Mouse (Mus musculus) fibroblast of lung, adult 2 months (primary cell): ENCODE results near the gene Traf4.
A peak's percentile ranks its signal among the peaks of the same experiment; 100 is the strongest.

ENCODE experiments used
- DNase-seq: peaks from one replicate; pipeline ENCODE4 v3.0.0-alpha.2; 2011; ENCODE audit warnings: low read depth

Gene Traf4

DNA sequence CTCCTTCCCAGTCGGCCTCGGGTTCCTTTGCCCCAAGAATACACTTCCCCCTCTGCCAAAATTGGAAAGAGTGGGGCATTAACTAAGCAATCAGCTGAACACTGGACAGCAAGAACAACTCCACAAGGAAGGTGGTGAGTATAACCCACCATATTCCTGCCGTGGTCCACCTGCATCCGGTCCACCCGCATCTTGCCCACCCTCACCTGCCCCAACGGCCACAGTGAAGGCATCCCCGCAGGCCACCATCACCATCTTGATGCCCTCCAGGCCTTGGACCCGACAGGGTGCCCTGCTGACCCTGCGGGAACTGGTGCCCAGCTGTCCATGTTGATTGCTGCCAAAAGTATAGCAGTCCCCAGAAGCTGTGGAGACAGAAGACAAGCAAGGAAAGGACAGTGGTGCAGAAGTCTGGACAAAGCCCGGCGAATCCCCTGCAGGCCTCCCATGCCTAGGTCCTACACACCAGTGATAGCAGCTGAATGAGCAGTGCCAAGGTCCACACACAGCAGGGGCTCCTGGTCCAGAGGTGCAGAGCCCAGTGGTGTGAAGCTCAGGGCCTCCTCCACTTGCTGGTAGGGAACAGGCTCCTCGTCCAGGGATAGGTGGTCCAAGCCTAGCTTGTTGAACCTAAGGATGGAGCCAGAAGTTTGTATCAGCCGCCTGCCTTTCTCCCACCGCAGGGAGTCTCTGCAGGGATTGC, 2.0 kb upstream of the Traf4 start:
- DNase-seq, result no peak

DNA sequence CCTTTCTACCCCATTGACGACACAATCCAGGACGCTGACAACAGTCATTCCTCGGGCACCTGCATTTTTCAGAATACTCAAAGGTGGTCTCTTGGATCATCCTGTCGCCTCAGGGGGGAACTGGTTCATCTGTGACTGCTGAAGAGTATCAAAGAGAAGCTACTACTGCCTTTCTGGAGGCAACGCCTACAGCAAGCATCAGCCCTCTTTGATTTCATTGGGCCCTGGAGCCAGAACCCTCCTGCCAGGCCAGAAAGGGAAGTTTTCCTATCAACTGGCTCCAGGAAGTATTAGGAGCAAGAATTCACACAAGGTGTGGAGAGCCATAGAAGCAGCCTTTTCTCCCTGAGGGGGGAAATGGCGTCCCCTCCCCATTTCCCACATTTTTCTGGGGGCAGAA, 1.3 kb upstream of the Traf4 start:
- DNase-seq, result no peak

DNA sequence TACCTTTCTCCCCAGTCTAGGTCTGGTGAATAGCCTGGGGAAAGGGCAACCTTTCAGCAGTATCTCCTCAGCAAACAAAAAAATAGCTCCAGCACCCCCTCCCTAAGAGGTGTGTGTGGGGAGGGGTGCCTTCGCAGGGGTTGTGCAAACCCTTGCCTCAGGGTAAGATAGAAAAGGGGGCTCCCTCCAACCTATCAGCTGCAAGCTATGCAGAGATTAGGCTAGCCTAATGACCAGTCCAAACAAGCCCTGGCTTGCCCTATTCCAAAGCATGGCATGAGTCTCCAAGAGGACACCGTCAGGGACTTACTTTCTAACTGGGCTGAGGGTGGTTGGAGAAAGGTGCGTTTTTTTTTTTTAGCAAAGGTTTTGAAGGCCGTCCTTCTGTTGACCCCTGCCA, 772 bp upstream of the Traf4 start:
- no peak for DNase-seq

DNA sequence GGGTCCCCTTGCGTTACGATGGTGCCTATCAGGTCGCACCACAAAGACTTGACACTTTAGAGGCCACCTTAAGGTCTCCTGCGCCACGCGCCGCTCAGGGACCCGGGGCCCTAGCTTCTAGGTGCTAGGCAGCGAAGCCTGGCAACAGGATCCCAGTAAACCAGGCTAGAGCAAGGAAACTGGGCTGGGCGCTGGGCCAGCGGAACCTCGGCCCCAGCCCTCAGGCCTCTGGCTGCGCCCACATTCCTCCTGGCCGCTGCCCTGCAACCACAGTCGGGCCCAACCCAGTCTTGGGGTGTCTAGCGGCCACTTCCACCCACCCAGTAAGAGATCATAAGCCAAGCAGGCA, 346 bp upstream of the Traf4 start:
- peak; percentile 78 for DNase-seq

DNA sequence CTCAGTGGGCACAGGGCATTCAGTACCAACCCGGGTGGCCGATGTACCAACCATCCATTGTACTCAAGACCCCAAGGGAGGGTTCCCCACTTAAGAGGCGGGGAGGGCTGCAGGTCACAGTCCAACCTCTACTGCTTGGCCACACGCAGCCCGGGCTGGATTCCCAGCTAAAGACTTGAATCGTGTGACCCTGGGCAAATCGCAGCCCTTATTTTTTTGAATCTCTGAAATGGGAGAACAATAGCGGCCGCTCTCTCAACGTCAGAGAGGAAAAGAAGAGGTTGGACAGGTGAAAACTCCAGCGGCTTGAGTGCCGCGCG, 825 bp downstream of the Traf4 start:
- no peak for DNase-seq

DNA sequence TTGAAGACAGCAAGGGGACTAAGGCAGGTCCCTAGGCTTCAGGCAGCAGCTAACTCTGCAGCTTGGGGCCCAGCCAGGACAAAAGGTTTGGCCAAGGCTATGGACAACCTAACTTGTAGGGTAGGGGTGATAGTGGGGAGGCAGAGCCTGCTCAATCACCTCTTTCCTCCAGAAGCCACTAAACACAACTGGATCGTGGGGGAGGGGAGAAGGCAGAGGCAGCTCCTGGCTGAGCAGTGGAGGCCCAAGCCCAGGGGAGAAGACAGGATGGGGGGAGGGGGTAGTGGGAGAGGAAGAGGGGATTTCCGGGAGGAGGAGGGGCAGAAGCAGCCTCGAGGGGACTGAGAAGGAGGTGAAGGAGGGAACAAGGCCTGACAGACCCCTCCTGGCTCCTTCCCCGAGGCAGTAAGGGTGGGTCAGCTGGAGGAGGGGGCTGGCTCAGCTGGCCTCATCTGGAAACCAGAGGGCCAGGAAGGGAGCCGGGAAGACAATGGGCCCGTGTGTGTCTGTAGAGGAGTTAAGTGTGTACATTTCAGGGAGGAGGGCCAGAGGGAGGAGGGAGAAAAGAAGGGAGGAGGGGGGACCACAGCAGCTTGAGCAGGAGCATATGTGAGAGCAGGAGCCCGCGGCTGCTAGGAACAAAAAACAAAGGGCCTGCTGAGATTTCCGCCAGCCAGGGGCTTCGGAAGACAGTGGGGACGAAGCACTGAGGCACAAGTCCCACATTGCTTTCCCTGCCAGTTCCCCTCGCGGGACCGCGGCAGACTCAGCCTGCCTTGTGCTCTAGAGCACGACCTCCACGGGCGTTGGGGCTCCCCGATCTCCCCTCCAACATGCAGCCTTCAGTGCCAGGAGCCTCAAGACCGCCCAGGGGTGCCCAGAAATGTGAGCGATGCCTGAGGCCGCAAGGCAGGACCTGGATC, 1.4 kb downstream of the Traf4 start:
- DNase-seq, result no peak

DNA sequence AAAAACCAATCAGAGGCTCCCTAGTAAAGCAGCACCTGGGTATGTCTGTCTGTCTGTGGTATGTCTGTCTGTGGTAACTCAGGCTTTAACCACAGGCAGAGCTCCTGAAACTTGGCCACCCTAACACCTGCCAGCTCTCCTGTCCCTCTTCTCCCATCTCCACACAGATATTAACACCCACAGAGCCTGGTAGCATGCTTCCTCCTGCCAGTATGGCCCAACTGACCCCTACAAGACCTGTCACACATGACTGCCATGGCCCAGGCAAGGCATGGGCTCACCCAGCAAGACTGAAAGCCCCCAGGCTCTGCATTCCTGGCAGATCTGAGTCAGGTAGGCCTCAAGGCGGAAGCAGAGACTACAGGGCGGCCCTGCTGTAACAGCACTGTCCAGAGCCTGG, 2.3 kb downstream of the Traf4 start:
- no peak for DNase-seq

DNA sequence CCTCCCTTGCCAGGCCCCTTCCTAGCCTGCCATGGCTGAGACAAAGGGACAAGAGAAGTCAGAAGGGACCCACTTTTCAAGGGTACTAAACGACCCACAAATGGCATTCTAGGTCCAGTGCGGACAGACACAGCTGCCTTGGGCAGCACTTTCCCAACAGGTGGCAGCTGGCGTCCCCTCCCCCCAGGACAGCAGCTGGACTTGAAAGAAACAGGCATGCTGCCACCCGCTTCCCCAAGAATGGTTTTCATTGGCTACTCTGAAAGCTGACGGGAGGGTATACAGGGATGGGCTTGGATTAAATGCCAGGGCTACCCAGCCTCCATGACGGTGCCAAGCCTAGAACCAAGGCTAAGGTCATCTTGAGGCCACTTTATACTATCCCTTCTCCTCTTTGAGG, 2.9 kb downstream of the Traf4 start:
- no peak for DNase-seq

DNA sequence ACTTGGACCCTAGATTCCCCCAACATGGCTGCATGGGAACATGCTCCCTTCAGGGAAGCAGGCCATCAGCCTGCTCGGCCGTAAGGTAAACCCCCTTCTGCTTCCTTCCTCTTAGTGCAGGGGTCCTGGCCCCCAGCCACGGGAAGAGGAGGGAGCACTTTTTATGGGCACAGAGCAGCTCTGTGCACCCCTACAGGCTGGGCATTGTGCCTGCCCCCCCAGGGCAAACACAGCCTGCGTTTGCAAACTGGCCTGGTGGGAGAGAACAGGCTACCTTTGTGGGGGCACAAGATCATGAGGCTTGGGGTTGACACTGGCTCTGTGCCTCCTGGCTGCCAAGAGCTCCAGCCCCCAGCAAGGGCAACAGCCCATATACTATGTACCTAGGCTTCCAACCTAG, 3.4 kb downstream of the Traf4 start:
- no peak for DNase-seq

DNA sequence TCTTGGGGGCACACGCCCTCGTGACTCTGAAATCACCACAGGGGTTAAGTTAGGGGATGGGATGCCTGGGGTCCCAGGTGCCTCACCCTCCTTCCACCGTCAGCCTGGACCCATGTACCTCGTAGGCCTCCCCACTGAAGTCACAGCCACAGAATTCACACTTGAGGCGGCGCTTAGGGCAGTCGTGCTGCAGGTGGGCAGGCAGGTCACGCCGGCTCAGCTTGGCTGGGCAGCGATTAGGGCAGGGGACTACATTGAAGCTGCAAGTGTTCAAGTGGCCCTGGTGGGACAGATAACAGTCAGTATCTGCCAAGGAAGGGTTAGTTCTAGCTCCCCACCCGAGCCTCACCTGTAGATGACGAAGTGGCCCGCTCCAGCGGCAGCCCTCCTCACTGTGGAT, 4.2 kb downstream of the Traf4 start:
- no peak for DNase-seq

DNA sequence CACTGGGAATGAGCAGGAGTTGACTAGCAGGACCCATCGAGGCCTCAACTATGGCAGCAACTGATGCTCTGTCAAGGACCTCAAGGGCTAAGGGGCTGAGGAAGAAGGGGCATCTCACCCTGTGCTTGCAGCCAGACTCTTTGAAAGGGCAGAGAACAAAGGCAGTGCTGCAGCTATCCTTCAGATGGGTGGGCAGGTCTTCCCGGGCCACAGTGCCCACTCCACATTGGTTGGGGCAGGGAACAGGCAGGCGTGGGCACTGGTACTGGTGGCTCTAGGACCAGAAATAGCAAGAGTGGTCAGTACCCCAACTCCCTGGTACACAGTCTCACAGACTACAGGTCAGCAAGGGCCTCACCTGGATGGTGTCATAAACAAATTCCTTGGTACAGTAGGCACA, 4.7 kb downstream of the Traf4 start:
- no peak for DNase-seq

DNA sequence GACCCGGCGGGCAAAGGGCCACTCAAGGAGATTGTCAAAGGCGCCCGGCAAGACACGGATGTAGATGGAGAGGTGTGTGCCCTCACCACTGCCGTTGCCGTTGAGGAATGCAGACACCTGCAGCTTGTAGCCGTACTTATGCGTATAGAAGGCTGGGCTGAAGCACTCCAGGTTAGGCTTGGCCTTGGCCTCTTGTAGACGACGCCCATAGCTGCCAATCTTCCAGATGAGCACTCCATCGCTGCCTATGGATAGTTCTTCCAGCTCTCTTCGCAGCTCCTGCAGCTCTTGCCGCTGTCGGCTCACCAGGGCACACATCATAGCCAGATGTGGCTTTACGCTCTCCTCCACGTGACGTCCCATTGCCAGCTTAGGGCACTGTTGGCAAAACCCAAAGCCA, 5.2 kb downstream of the Traf4 start:
- no peak for DNase-seq

DNA sequence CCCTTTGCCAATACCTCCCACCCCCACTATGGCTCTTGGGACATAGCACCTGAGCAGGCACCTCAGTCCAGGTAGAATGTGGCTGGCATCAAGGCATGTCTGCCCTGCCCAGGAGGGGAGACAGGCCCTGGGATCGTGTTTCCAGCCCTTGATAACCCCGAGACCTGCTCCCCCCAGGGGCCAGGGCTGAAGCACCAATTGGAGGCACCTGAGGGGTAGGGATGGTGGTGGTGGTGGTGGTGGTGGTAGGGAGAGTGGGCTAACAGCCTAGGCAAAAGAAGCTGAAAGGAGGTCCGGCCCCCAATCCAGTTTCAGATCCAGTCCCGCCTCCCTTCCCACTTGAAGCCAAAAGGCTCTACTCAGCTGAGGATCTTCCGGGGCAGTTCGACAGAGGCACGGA, 5.8 kb downstream of the Traf4 start:
- DNase-seq, result no peak

DNA sequence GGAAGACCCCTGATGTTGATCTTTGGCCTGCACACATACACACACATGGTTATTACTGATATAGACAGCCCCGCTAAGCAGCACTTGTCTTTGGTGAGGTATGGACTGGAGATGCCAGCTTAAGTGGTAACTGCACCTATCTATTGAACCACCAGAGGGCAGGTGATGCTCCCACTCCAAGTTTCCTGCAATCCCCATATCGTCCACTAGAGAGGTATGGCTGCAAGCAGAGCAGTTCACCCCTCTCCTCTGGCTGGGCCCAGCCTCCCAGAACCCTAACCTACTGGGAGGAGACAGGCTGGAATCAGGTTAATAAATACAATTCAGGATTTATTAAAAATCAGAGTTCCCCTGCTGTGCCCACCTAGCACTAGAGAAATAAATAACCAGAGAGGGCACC, 6.3 kb downstream of the Traf4 start:
- DNase-seq, result peak; percentile 86

DNA sequence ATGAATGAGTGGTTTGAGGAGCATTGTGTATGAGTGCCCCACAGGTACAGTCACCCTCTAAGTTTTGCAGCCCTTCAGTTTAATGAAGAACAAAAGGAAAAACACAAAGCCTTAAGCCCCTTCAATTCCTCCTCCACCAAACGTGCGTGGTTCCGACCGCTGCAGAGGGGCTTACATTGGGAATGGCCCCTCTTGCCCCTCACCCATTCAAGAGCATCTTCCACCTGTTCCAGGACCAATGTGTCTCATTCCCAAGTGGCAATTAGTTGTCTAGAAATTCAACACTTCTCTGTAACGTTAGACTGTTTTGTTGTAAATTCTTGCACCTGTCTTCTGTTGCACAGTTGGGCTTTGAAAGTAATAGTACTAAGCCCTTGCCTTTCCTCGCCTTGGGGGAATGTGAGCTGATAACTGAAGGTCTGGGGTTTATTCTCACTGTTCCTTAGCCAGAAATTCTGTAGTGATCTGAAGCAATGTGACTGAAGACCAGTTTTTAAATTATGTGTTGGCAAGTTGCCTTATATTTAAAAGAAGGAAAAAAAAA, 9.2 kb downstream of the Traf4 start:
- no peak for DNase-seq

DNA sequence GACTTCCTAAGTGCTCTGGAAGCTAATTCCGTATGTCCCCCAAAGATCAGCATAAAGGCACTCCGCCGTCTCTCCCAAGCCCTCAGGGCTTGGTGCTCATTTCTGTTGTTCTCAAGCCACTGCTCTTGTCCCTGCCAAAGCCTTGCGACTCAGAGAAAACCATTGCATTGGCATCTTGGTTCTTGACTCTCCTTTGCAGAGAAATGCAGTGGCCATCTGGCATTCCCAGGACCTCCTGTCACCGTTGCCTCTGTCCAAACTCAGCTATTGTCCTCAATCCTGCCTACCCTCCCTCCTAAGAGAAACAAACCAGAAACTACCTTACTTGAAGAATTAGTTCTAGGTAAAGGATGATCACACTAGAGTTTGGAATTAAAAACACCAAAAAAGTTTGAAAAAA, 9.7 kb downstream of the Traf4 start:
- no peak for DNase-seq

DNA sequence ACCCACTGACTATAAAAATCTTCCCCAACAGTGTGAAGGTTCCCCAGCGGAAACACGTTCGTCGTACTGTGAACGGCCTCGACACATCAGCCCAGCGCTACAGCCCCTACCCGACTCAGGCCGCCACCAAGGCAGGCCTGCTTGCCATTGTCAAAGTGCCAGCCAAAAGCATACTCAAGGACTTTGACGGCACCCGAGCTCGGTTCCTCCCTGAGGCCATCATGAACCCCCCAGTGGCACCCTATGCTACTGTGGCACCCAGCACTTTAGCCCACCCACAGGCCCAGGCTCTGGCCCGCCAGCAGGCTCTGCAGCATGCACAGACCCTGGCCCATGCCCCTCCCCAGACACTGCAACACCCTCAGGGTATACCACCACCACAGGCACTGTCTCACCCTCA, 11.6 kb downstream of the Traf4 start:
- DNase-seq, result no peak

DNA sequence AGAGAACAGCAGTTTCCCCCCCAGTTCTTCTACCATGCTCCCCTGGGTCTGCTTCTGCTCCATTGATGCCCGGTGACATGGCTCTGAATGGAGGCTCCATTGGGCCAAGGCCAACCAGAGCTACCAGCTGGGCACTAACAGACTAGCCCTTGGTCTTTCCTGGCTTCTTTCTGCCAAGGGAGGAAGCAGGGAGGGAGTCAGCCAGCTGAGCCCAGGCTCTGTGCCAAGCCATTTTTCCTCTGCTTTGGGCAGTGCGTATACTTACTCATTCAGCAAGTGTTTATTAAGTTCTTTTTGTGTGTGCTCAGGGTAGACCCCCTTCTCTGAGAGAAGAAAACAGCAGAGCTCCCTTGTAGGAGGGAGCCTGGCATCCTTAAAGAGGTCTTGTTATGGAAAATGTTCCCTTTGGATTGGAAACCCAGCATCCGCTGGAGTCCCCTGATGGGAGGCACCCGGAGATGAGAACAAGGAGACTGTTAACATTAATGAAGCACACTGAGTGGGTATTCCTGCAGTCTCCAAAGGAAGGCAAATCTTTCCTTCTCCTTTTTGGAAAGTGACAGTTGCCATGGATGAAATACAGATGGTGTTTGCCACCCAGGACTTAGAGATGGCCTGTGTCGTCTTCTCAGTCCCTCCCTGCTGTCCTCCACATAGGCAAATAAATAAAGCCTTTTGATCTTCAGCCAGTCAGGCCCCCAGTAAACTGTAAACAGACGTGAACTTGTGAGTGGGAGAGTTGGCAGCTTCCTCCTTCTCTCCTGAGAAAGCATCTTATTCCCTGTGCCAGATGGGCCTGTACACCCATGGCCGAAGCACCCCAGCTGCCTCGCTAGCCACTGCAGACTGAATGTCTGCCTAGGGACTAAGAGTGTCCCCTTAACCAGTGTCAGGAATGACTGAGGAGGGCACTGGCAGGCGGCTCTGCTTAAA, 12.8 kb downstream of the Traf4 start:
- peak; percentile 84 for DNase-seq

DNA sequence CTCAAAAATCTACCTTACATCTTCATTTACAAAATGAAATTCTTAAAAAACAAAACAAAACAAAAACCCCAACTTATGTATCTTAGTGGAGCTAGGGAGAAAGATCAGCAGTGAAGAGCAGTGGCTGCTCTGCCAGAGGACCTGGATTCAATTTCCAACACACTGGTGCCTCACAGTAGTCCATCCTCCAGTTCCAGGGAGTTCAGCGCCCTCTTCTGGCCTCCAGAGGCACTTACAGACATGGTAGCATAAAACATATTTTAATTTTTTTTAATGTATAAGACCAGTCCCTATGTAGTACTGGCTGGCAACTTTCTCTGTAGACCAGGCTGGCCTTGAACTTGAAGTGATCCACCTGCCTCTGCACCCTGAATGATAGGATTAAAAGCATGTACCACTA, 14.2 kb downstream of the Traf4 start:
- DNase-seq, result no peak

DNA sequence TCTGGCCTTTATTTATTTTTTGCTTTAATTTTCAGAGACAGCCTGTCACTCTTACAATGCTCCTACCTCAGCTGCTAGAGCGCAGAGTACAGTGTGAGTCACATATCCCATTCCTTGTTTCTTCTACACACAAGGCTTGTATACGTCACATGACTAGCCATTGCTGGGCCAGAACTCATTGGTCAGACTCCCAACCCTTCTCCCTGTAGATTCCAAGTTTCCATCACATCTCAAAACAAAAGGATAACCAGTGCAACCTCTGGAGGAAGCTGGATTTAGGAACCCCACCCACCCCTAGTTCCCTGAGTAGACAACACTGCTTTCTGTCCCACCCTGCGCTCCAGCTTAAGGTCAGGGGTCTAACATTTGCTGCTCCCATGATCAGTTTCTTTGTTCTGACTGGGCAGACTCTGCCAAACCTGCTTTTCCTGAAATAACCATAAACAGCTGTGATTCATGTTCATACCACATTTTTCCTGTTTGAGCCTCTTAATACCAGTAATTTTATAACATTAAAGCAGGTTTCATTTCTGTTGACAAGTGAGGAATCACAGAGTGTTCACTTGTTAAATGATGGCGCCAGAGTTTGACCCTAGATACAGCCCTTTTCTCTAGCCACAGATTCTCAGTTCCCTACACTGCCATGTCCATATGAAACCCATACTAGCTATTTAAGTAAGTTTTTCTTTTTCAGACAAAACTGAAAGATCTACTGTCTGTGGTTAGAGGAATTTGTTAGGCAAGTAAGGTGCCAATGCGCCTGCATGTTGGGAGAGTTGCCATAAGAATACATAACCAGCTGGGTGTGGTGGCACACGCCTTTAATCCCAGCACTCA, 18.5 kb downstream of the Traf4 start:
- peak; percentile 81 for DNase-seq

DNA sequence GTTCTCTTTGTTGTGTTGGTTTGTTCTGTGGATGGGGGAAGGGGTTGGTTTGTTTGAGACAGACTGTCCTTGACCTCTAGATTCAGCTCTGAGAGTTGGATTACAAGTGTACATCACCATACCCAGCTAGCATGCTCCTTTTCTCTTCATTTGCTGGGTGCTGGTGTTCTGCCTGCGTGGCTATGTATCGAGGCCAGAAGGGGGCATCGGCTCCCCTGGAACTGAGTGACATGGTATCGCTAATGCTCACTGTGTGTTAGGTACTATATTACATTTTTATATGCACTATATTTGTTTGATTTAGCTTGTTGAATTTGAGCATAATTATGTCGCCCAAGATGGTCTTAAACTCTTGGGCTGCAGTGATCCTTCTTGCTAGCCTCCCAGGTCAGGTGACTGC, 19.2 kb downstream of the Traf4 start:
- no peak for DNase-seq

DNA sequence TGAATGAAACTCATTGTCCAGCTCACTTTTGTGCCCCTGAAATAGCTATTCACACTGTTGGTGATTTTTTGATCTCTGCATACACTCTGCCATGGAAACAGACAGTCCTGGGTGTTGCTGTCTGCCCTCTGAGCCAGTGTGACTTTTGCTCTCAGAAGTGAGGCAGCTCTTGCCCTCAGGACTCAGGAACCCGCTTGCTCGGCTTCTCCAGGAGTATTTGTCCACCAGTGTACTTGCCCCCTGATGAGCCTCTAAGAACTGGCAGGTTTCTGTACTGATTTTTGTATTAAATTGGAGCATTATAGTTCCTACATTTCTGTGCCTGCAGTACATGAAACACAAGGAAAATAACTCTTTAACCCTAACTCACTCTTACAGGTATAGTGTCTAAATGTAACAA, 21.9 kb downstream of the Traf4 start:
- no peak for DNase-seq
